In the genomic region with DNA sequence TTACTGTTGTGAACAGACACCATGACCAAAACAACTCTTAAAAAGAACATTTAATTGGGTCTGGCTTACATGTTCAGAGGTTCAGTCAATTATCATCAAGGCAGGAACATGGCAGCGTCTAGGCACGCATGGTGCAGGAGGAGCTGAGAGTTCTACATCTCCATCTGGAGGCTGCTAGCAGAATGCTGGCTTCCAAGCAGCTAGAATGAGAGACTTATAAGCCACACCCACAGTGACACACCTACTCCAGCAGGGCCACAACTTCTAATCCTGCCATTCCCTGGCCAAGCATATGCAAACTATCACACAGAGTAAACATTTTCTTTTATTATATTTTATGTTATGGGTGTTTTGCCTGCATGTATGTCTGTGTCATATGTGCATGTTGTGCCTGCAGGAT, we compare ENCODE assay signal across 13 mouse cellular contexts. TPM values are rescaled to one million over a fixed set of nuclear protein-coding genes. Genes with fewer than 3 reads are reported as not detected.
DNase-seq lines count a peak whose midpoint lies in the region; ATAC-seq and TF ChIP-seq lines count a peak whose summit lies in the region.
"Had no signal": no experiment of that assay in that cellular context is flagged by ENCODE, and none has a peak within 500 bp of the region (broad histone marks: within the 10 kb centered on the region; RNA-seq: fewer than 3 reads in every experiment).

No protein-coding gene starts in this region.

- WGBS in stomach, postnatal 0 days = 76% methylated on average over 2 of the region's 2 CpGs

- DNase-seq in embryo, embryonic 10 days (ENCODE audit: low spot score) = peak; percentile 5
- no peak for DNase-seq in embryo, embryonic 11 days
- DNase-seq in lung, postnatal 36 days = peak; percentile 36
- no peak for DNase-seq in lung, postnatal 14 days
- peak; percentile 26 for DNase-seq in stomach, postnatal 0 days (ENCODE audit: low spot score)
- no peak for DNase-seq in layer of hippocampus, adult 11-12 months (ENCODE audit: low spot score)
- DNase-seq: adrenal gland, postnatal 25 days; cerebellum, adult 11-12 months; right cerebral cortex, adult 18-20 months had no signal

- H3K36me3 ChIP-seq in stomach, postnatal 0 days (ENCODE audit: control insufficient read depth, insufficient read depth, low read length) = peaks cover 9% of the 10 kb centered on the region

- H3K9ac ChIP-seq in stomach, postnatal 0 days (ENCODE audit: low read length) = no peak overlapping the region

- H3K4me3 ChIP-seq in stomach, postnatal 0 days (ENCODE audit: low read depth, low read length) = no peak overlapping the region
- H3K4me3 ChIP-seq: heart, embryonic 10.5 days; limb, embryonic 10.5 days had no signal

- no peak for TF ChIP-seq EP300 in stomach, postnatal 0 days (optimal IDR thresholded peaks at IDR 0.05)

- H3K27me3 ChIP-seq in stomach, postnatal 0 days (ENCODE audit: control insufficient read depth, insufficient read depth, low read length) = no peaks in the 10 kb centered on the region

- ATAC-seq in erythroid progenitor cell, adult 5-6 weeks (replicated peaks; ENCODE audit: low FRiP score, poor library complexity, severe bottlenecking) = peak; percentile 60
- peak; percentile 45; the same call in 1 of the 2 replicates for ATAC-seq in stomach, postnatal 0 days (ENCODE audit: low FRiP score, low TSS enrichment)
- no peak for ATAC-seq in granulocyte monocyte progenitor cell, adult 5-6 weeks (replicated peaks; ENCODE audit: poor library complexity, severe bottlenecking)

- H3K4me1 ChIP-seq in stomach, postnatal 0 days (replicated peaks; ENCODE audit: control insufficient read depth, insufficient read depth) = no peaks in the 10 kb centered on the region
- H3K4me1 ChIP-seq: heart, embryonic 10.5 days; limb, embryonic 10.5 days had no signal

- H3K9me3 ChIP-seq in stomach, postnatal 0 days (ENCODE audit: control insufficient read depth, low read length) = no peaks in the 10 kb centered on the region
- H3K9me3 ChIP-seq: heart, embryonic 10.5 days; limb, embryonic 10.5 days had no signal

- H3K4me2 ChIP-seq in stomach, postnatal 0 days (replicated peaks; ENCODE audit: low read depth) = no peak overlapping the region

- peak; percentile 55 for TF ChIP-seq CTCF in stomach, postnatal 0 days (IDR thresholded peaks at IDR 0.05; ENCODE audit: low read depth)

- no peak overlapping the region for H3K27ac ChIP-seq in stomach, postnatal 0 days (replicated peaks)
- H3K27ac ChIP-seq: heart, embryonic 10.5 days; limb, embryonic 10.5 days had no signal

RNA-seq across cellular contexts. Expression of gene Mia2, which starts 43.8 kb away (rescaled TPM):
- total RNA-seq in erythroid progenitor cell, adult 5-6 weeks (2015; ENCODE audit: low replicate concordance) = 89.4 and 98.9 TPM in 2 replicates
- total RNA-seq in erythroid progenitor cell, adult 5-6 weeks (2017; ENCODE audit: low replicate concordance) = 138 and 233 TPM in 2 replicates
- polyA plus RNA-seq in stomach, postnatal 0 days (2015; fragmentation: Nextera tagmentation; extraction: Ambion mirVana) = 60.1 and 69.4 TPM in 2 replicates
- total RNA-seq in granulocyte monocyte progenitor cell, adult 5-6 weeks (2014; fragmentation: Nextera tagmentation) = 86.2 and 124 TPM in 2 replicates
- 119 and 151 TPM in 2 replicates for total RNA-seq in granulocyte monocyte progenitor cell, adult 5-6 weeks (2017)

Comparison
In these comparisons a context has a peak if more than half of its experiments do, and no peak if none do; other contexts are left out.
1. DNase-seq: peak in embryo, embryonic 10 days (single experiment), lung, postnatal 36 days (single experiment) and stomach, postnatal 0 days (single experiment); none in embryo, embryonic 11 days (single experiment), lung, postnatal 14 days (single experiment) and layer of hippocampus, adult 11-12 months (single experiment).